Mouse (Mus musculus): ENCODE results near the gene Ranbp3l.

Gene Ranbp3l

DNA sequence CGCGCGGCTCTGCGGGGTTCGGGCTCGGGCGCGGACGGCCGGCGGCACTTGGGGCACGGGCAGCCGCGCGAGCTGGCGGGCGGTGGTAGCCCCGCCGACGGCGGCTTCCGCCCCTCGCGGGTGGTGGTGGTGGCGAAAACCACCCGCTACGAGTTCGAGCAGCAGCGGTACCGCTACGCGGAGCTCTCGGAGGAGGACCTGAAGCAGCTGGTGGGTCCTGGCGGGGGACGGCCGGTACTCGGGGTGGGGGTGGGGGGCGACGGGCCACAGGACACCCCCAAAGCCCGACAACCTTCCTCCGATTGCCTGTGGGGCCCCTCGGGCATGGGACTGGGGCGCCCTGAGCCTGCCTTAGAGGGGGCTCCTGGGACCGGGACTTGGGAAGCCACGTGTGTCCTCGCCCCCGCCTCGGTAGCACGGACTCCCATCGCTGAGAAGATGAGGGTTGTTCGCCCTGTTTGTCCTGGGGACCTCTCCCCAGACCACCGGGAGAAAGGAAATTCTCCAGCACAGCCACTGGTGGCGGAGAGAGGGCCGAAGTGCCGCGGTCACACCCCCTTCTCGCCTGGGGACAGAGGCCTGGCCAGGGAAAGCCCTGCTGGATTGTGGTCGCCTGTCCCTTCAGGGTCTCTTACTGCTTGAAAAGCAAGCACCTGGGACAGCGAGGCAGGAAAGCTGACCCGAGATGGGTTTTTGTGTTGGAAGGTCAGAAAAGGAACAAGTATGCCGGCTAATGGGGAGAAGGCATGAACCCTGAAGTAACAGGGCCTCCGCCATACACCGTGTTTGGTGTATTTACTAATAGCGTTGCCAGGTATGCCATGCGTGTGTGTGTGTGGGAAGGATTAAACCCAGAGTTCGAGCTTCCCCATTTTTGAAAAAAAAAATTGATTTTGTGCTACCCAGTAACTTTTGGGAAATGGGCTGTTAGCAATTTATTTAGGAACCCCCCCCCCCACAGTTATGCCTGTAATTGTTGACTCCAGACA lies 104.1 kb downstream of the Ranbp3l start:
- DNase-seq: peak; percentile 38

- DNase-seq: no peak
Measured at GRCm38 (mm10) chr15:9072630-9073029, 104.9 kb downstream of the Ranbp3l start.

- DNase-seq: no peak
Measured at GRCm38 (mm10) chr15:9073067-9073608, 105.4 kb downstream of the Ranbp3l start.

DNA sequence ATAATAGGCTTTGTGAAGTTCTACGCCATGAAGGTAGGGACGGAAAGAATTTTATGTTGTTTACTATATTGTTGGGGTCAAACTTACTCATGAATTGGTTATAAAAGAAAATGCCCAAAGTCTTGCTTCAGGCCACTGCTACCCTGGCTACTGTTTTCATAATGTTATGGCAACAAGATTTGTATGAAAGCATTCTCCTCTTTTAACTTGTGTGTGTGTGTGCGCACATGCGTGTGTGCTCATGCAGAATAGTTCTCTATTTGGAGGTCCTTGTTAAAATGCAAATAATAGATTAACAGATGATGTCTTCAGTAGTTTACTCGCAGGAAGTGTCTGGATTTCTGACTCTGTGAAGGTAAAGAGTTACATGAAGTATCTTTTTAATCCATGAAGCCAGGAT lies 105.9 kb downstream of the Ranbp3l start:
- no peak for DNase-seq

GRCm38 (mm10) chr15:9074139-9074538 lies 106.4 kb downstream of the Ranbp3l start:
- no peak for DNase-seq

- no peak for DNase-seq
Measured at GRCm38 (mm10) chr15:9074671-9075070, 106.9 kb downstream of the Ranbp3l start.

- no peak for DNase-seq
Measured at GRCm38 (mm10) chr15:9075608-9076200, 108.0 kb downstream of the Ranbp3l start.

DNA sequence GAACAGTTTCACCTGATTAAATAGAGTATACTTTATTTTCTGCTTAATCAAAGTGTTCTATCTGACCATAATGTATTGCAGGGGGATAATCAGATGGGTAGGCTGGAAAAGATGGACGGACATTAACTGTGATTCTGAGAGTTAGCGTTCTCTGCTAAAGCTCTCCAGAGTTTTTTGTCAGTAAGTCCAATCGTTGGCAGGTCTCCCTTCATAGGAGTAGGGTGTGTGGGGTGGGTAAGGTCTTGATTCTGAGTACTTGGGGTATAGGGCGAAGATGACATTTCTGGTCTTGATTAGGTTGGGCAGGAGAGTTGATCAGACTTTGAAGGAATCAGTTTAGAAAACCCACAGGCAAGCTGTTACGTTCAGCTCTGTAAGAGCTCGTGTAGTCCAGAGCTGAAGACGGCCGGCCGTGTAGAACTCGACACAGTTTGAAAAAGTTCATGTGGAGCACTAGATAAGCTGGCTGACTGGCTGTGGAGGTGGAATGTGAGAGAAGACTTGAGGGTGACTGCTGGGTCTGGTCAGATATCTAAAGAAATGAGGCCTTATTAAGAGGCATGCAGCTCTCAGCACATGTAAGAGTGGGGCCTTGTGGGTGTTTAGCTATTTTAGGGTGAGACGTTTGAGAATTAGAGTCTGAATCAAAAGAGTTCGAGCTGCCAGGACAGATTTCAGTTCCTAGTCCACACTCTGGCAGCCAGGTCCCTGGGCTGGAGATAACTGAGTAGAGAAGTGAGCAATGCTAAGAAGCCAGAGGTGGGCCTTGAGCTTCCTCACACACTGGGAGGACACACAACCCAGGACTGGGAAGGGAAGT lies 110.9 kb downstream of the Ranbp3l start:
- DNase-seq: no peak

DNA sequence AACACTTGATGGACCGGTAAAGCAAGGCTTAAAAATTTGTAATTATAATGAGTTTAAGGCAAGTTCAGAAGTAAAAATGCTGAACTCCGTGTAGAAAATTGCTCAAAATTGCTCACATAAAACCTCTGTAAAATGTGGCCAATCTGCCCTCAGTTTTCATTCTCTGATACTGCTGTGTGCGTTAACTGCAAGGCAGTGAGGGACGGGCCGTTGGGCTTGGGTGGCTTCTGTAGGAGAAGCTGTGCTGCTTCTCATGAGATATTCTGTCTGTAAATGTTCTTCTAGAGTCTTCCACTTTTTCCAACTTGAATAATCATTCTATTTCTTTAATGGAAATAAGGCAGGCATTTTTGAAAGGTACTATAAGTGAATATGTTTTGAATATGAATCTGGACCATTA lies 111.9 kb downstream of the Ranbp3l start:
- no peak for DNase-seq

GRCm38 (mm10) chr15:9080206-9080605 lies 112.5 kb downstream of the Ranbp3l start:
- DNase-seq: no peak

GRCm38 (mm10) chr15:9081294-9081693 lies 113.5 kb downstream of the Ranbp3l start:
- DNase-seq: no peak

- no peak for DNase-seq
Measured at GRCm38 (mm10) chr15:9082753-9083152, 115.0 kb downstream of the Ranbp3l start.

GRCm38 (mm10) chr15:9086813-9087212 lies 119.1 kb downstream of the Ranbp3l start:
- no peak for DNase-seq

GRCm38 (mm10) chr15:9087421-9087820 lies 119.7 kb downstream of the Ranbp3l start:
- no peak for DNase-seq

DNA sequence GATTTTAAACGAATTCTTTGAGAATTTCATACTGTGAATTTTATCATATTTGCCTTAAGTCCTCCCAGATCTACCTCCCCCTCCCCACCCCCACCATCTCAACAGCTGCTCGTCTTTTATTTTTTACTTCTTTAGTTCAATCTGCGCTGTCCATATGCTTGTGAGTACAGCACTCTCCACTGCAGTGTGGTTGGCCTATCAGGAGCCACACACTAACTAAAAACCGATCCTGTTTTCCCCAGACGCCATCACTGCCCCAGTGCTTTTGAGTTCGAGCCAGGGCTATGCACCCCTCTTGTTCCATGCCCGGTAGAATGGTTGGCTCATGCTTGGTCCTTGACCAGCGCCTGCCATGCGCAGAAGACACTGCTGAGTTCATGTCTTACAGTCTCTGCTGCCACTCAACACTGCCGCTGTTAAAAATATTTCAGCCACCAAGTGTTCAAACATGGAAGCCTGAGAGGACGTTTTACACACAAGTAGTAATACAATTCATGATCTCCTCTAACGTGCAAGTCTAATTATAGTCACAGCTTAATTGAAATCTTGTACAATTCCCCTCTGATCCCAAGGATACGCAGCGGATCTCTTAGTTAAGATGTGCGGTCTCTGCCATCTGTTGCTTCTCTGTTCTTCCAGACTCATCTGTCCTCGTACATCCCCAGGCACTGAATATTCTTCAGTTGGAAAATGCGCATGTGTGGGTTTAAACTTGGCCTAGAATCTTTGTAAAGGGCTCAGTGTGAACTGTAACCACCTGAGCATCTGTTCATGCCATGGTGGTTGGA lies 120.3 kb downstream of the Ranbp3l start:
- no peak for DNase-seq

- no peak for DNase-seq
Measured at GRCm38 (mm10) chr15:9088683-9089072, 120.9 kb downstream of the Ranbp3l start.

DNA sequence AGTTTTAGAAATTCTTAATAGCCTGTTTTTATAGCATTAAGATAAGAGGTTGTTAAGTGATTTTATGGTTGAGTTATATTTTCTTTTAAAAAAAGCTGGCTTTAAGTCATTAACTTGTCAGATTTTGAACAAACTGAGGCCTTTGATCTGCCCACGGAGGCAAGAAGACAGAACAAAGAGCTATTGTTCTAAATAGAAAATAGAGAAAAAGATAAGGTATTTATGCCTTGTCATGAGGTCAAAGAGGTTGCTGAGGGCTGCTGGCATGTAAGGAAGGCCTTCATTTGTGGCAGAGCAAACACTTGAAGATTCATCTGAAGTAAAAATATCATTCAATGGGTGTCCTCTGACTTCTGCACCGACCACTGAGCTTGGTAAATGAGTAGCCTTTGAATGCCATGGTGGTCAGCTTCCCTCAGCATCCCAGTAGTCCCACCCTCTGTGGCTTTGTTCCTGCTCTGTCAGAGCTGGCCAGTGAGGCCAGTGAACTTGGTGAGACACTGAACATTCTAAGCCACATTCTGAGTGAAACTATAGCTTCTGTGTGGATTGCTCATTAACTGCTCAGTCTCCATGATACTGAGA lies 121.5 kb downstream of the Ranbp3l start:
- DNase-seq: no peak

GRCm38 (mm10) chr15:9090662-9091061 lies 122.9 kb downstream of the Ranbp3l start:
- no peak for DNase-seq

GRCm38 (mm10) chr15:9093598-9094365 lies 126.0 kb downstream of the Ranbp3l start:
- no peak for DNase-seq

- DNase-seq: peak; percentile 21
Measured at GRCm38 (mm10) chr15:9094366-9094750, 126.6 kb downstream of the Ranbp3l start.

DNA sequence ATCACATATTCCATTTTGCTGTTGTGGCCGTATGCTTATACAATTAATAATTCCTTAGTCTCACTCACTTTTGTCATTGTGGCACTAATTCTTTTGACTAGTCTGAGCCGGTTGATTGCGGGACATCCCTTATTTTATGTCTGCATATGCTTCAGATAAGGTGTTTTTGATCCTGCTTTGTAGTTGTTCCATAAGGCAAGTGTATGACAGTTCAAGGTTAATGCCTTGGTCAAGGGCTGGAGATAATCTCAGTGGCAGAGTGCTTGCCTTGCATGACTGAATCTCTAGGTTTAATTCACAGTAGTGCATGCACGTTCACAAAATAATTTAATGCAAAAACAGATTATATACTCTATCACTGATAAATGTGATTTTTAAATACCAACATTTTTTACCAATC lies 129.1 kb downstream of the Ranbp3l start:
- DNase-seq: no peak

Data from cerebellum, adult 11 months (tissue).